Mouse (Mus musculus) G1E (cell line): ENCODE measurements at regions not wholly inside any gene's neighbourhood (a gene's known extent, or its start where the extent isn't known, plus 50 kb on each side); places are given as distances from the start of the nearest gene placed in this dataset.

ENCODE experiments used
- CTCF ChIP-seq: IDR thresholded peaks from 2 replicates; pipeline ENCODE4 v1.5.1; 2012; ENCODE audit warnings: low read depth, low read length, inconsistent platforms, mixed read lengths
- GATA1 ChIP-seq: IDR thresholded peaks from 2 replicates; pipeline ENCODE4 v1.6.1; 2012; ENCODE audit warnings: borderline replicate concordance, low read length, inconsistent platforms, mixed read lengths
- GATA2 ChIP-seq: IDR thresholded peaks from 2 replicates; pipeline ENCODE4 v1.6.1; 2012; ENCODE audit warnings: low read depth, low read length, inconsistent platforms, borderline replicate concordance
- POLR2AphosphoS5 ChIP-seq: IDR thresholded peaks from 2 replicates; pipeline ENCODE4 v1.6.1; 2012; ENCODE audit warnings: low read depth, low read length, inconsistent platforms; ENCODE audit not compliant: insufficient replicate concordance
- TAL1 ChIP-seq: conservative IDR thresholded peaks from 2 replicates; pipeline ENCODE4 v1.6.1; 2012; ENCODE audit warnings: low read depth, low read length, inconsistent platforms, mixed read lengths

- TF ChIP-seq GATA1 = no peak
- TF ChIP-seq CTCF = no peak
- TF ChIP-seq TAL1 = no peak
- no peak for TF ChIP-seq POLR2AphosphoS5
- TF ChIP-seq GATA2 = no peak
Observed at GRCm38 (mm10) chr8:115426543-115426942, 281.1 kb downstream of the Maf start.
